Comparison of ENCODE assay signal across 2 mouse cellular contexts in the genomic region with DNA sequence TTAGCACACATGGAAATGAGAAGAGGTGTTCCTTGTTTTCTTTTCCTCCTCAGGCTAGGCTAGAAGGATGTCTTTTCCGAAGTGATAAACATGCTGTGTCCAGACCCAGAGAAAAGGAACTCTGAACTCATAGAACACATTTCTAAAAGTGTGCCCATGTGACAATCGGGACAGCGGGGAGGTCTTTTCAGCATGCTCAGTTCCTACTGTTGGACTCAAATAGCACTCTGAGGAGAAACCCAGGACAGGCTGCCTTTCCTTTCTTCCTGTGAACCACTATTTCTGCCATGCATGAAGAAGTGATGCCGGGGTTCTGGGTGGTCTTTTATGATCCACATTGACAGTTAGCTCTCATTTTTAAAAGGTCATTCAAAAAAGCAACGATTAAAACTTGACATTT.
"Had no signal": no experiment of that assay in that cellular context is flagged by ENCODE, and none has a peak within 500 bp of the region (broad histone marks: within the 10 kb centered on the region; RNA-seq: fewer than 3 reads in every experiment).

No protein-coding gene starts in this region.

- H3K9ac ChIP-seq: liver, embryonic 13.5 days; midbrain, embryonic 12.5 days had no signal

- H3K4me3 ChIP-seq: midbrain, embryonic 12.5 days had no signal

- H3K9me3 ChIP-seq: liver, embryonic 13.5 days; midbrain, embryonic 12.5 days had no signal

- H3K36me3 ChIP-seq: liver, embryonic 13.5 days; midbrain, embryonic 12.5 days had no signal

- H3K27me3 ChIP-seq: liver, embryonic 13.5 days; midbrain, embryonic 12.5 days had no signal

- H3K27ac ChIP-seq: liver, embryonic 13.5 days; midbrain, embryonic 12.5 days had no signal
